Mouse (Mus musculus): ENCODE measurements at regions not wholly inside any gene's neighbourhood (a gene's known extent, or its start where the extent isn't known, plus 50 kb on each side); places are given as distances from the start of the nearest gene placed in this dataset.

DNA sequence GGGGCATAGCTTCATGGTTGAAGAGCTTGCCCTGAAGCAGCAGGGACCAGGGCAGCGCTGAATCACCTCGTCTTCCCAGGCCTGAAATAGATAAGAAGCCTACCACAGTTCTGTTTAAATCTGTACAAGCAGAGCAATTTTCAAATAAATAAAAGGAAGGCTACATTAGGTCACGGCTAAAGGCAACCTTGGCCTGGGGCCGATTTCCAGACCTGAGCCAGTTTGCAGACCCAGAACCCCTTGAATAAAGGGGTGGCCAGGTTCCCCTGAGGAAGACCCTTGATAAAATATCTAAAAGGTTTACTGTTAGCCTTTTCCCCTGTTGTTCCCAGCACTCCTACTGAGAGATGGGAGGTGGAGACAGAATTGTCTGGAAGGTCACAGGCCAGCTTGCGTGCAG, 160.9 kb downstream of the Fndc1 start:
- Histone ChIP-seq H3K9me3 (ENCODE audit: control insufficient read depth, low read length) (no peaks in the 10 kb centered on the region), H3K4me1 (replicated peaks; ENCODE audit: control insufficient read depth, insufficient read depth, low read length) (no peaks in the 10 kb centered on the region), H3K4me2 (ENCODE audit: low read length) (no peak overlapping the region), H3K27me3 (replicated peaks; ENCODE audit: control insufficient read depth, insufficient read depth, low read length) (no peaks in the 10 kb centered on the region), H3K9ac (ENCODE audit: low read length) (no peak overlapping the region), H3K27ac (ENCODE audit: low read depth) (no peak overlapping the region), H3K36me3 (ENCODE audit: control insufficient read depth, insufficient read depth, low read length) (no peaks in the 10 kb centered on the region), H3K4me3 (ENCODE audit: low read depth, low read length) (no peak overlapping the region)
- WGBS, result 60% methylated on average over 5 of the region's 5 CpGs
- ATAC-seq (replicated peaks; ENCODE audit: low FRiP score, low TSS enrichment, low read depth) (no peak), DNase-seq (ENCODE audit: low spot score) (no peak)

DNA sequence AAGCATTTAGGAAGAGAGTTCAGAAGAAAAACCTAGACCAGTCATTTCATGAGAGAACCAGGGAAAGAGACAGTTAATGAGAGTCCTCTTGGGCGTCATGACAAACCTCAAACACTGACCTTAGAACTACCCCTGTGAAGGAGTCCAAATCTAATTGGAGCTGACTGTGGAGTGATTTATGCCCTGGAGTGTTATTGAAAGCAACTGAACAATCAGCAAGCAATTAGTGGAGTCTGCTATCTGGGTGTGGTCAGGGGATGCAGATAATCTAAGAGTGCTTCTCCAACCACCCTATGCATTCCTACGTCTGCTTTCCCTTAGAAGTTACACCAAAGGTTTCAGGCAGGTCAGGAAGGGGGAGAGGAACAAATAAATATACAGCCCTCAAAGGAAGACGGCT, 161.4 kb downstream of the Fndc1 start:
- H3K36me3 ChIP-seq (ENCODE audit: control insufficient read depth, insufficient read depth, low read length), result no peaks in the 10 kb centered on the region
- ATAC-seq (replicated peaks; ENCODE audit: low FRiP score, low TSS enrichment, low read depth), result no peak
- no peak overlapping the region for H3K4me2 ChIP-seq (ENCODE audit: low read length)
- 22% methylated on average over 3 of the region's 3 CpGs for WGBS
- no peak overlapping the region for H3K27ac ChIP-seq (ENCODE audit: low read depth)
- no peak overlapping the region for H3K4me3 ChIP-seq (ENCODE audit: low read depth, low read length)
- no peak overlapping the region for H3K9ac ChIP-seq (ENCODE audit: low read length)
- DNase-seq (ENCODE audit: low spot score), result no peak
- no peaks in the 10 kb centered on the region for H3K4me1 ChIP-seq (replicated peaks; ENCODE audit: control insufficient read depth, insufficient read depth, low read length)
- H3K9me3 ChIP-seq (ENCODE audit: control insufficient read depth, low read length), result no peaks in the 10 kb centered on the region
- H3K27me3 ChIP-seq (replicated peaks; ENCODE audit: control insufficient read depth, insufficient read depth, low read length), result no peaks in the 10 kb centered on the region

DNA sequence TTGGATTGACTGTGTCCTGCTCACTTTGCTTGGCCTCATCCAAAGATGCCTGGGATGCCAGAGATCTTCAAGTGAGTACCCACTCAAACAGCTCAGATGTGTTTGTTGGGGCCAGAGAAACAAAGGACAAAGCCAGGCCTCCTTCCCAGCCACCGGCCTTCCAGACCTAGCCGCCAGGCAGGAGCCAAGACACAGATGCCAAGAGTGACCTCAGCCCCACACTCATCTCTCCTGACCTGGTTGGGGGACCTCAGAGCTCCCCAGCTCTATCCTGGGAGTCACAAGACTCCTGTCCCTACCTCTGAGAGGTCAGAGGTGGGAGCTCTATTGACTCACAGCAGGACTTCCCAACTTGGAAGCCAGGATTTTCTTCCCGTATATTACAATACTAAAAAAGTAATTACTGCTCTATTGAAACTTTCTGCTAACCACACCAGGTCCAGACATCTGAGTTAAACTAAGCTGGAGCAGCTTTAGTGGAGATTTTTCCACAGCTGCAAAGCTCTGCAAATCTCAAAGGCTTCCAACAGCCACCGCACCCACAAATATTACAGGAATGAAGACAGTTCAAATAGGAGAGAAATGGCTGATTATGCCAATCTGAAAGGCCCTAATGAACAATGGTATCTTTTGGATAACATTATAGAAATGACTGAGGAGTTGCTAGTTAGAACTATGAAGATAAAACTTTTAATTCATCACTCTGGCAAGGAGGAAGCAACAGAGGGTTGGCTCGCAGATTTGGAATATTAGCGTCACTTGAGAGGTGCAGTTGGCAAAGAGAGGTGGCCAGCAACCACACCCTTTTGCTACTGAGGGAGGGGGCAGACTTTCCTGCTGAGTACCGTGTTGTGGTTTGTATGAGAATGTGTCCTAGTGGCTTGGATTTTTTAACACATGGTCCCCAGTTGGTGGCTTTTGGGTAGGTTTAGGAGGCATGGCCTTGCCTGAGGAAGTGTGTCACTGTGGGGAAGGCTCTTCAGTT, 162.9 kb downstream of the Fndc1 start:
- 91% methylated on average over 7 of the region's 7 CpGs for WGBS
- ATAC-seq (replicated peaks; ENCODE audit: low FRiP score, low TSS enrichment, low read depth), result no peak

DNA sequence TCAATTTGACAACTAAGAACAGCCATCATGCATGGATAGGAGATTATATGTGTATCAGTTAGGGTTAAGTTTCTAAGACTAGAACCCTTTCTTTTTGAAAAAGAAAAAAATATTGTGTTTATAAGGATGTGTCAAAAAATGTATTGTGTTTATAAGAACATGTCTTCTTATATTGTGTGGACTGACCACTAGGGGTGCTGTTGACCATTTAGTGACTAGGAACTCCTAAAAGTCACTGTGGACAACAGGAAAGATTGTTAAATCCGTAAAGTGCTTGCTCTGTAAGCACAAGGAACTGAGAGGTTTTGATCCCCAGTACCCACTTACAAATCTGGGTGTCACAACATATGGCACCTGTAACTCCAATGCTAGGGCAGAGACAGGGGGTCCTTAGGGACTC, 170.6 kb downstream of the Fndc1 start:
- Histone ChIP-seq H3K4me2 (ENCODE audit: low read length) (no peak overlapping the region), H3K4me3 (ENCODE audit: low read depth, low read length) (no peak overlapping the region), H3K27me3 (replicated peaks; ENCODE audit: control insufficient read depth, insufficient read depth, low read length) (no peaks in the 10 kb centered on the region), H3K36me3 (ENCODE audit: control insufficient read depth, insufficient read depth, low read length) (no peaks in the 10 kb centered on the region), H3K4me1 (replicated peaks; ENCODE audit: control insufficient read depth, insufficient read depth, low read length) (no peaks in the 10 kb centered on the region; the same call in 1 of the 2 replicates), H3K27ac (ENCODE audit: low read depth) (no peak overlapping the region), H3K9ac (ENCODE audit: low read length) (no peak overlapping the region), H3K9me3 (ENCODE audit: control insufficient read depth, low read length) (no peaks in the 10 kb centered on the region)
- WGBS, result 66% methylated on average over 1 of the region's 1 CpGs
- DNase-seq (ENCODE audit: low spot score), result no peak
- no peak for ATAC-seq (replicated peaks; ENCODE audit: low FRiP score, low TSS enrichment, low read depth)

More for the DNA sequence above, 162.9 kb downstream of the Fndc1 start:
- H3K9ac ChIP-seq (ENCODE audit: low read length), result no peak overlapping the region
- H3K27me3 ChIP-seq (replicated peaks; ENCODE audit: control insufficient read depth, insufficient read depth, low read length), result no peaks in the 10 kb centered on the region
- H3K4me3 ChIP-seq (ENCODE audit: low read depth, low read length), result no peak overlapping the region
- DNase-seq (ENCODE audit: low spot score), result no peak
- no peak overlapping the region for H3K27ac ChIP-seq (ENCODE audit: low read depth)
- H3K4me1 ChIP-seq (replicated peaks; ENCODE audit: control insufficient read depth, insufficient read depth, low read length), result no peaks in the 10 kb centered on the region
- H3K9me3 ChIP-seq (ENCODE audit: control insufficient read depth, low read length), result no peaks in the 10 kb centered on the region
- H3K36me3 ChIP-seq (ENCODE audit: control insufficient read depth, insufficient read depth, low read length), result no peaks in the 10 kb centered on the region
- no peak overlapping the region for H3K4me2 ChIP-seq (ENCODE audit: low read length)

DNA sequence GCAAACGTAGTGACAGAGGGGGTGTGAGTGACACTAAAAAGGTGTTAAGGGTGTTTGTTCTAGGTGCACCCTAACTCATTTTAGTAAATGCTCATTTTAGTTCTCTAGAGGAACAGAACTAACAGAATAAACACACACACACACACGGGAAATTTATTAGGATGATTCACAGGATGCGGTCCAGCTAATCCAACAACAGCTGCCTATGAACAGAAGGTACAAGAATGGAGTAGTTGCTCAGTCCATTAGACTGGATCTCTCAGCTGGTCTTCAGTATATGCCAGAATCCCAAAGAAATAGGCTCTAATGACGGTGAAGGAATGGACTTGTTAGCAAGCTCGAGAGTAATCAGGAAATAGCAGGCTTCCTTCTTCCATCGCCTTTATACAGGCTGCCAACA, 171.1 kb downstream of the Fndc1 start:
- no peak overlapping the region for H3K4me2 ChIP-seq (ENCODE audit: low read length)
- no peak overlapping the region for H3K9ac ChIP-seq (ENCODE audit: low read length)
- H3K36me3 ChIP-seq (ENCODE audit: control insufficient read depth, insufficient read depth, low read length), result no peaks in the 10 kb centered on the region
- no peaks in the 10 kb centered on the region; the same call in 1 of the 2 replicates for H3K4me1 ChIP-seq (replicated peaks; ENCODE audit: control insufficient read depth, insufficient read depth, low read length)
- WGBS, result 81% methylated on average over 6 of the region's 6 CpGs
- DNase-seq (ENCODE audit: low spot score) (no peak), ATAC-seq (replicated peaks; ENCODE audit: low FRiP score, low TSS enrichment, low read depth) (no peak)
- no peak overlapping the region for H3K27ac ChIP-seq (ENCODE audit: low read depth)
- no peak overlapping the region for H3K4me3 ChIP-seq (ENCODE audit: low read depth, low read length)
- no peaks in the 10 kb centered on the region for H3K9me3 ChIP-seq (ENCODE audit: control insufficient read depth, low read length)
- no peaks in the 10 kb centered on the region for H3K27me3 ChIP-seq (replicated peaks; ENCODE audit: control insufficient read depth, insufficient read depth, low read length)

DNA sequence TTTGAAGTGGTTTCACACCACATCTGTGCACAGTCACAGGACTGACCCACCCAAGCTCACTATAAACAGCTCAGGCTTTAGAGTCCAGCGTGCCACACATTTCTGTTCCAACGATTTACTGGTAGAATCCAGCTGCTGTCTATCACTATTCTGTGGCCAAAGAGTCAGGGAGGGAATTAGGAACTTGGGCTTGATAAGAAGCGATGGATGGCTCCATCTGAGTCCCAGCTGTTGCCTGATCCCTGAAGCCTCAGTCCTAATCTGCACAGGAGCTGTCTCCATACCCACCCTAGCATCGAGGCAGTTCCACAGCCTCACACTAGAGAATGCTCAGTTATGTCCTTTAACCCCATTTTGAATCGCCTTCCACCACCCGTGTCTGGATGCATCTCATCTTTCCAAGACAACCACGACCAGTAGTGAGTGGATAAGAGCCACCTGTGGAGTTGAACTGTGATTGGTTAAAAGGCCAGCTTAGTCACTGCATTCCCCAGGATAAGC, 173.0 kb downstream of the Fndc1 start:
- no peak overlapping the region for H3K27ac ChIP-seq (ENCODE audit: low read depth)
- H3K9ac ChIP-seq (ENCODE audit: low read length), result no peak overlapping the region
- H3K36me3 ChIP-seq (ENCODE audit: control insufficient read depth, insufficient read depth, low read length), result no peaks in the 10 kb centered on the region
- no peaks in the 10 kb centered on the region for H3K9me3 ChIP-seq (ENCODE audit: control insufficient read depth, low read length)
- no peaks in the 10 kb centered on the region; the same call in 1 of the 2 replicates for H3K4me1 ChIP-seq (replicated peaks; ENCODE audit: control insufficient read depth, insufficient read depth, low read length)
- no peaks in the 10 kb centered on the region for H3K27me3 ChIP-seq (replicated peaks; ENCODE audit: control insufficient read depth, insufficient read depth, low read length)
- whole genome bisulfite sequencing, result 33% methylated on average over 7 of the region's 7 CpGs
- H3K4me3 ChIP-seq (ENCODE audit: low read depth, low read length), result no peak overlapping the region
- no peak overlapping the region for H3K4me2 ChIP-seq (ENCODE audit: low read length)
- ATAC-seq (replicated peaks; ENCODE audit: low FRiP score, low TSS enrichment, low read depth) (no peak), DNase-seq (ENCODE audit: low spot score) (no peak)

DNA sequence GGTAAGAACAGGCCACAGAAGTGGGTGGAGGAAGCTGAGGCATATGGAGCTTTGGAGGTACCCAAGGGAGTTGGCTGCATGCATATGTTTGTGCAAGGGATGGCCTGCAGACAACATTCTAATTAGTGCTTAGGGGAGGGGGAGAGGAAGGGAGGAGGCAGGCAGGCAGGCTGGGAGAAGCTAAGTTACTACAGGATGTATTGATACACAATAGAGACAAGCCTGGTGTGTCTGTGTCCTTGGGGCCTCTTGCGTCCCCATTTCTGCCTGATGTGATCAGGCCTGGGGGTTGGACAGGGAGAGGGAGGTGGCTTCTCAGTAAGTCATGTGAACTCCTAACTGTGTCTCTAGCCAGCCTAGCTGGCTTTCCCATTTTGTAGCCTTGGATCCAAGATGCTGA, 175.1 kb downstream of the Fndc1 start:
- ATAC-seq (replicated peaks; ENCODE audit: low FRiP score, low TSS enrichment, low read depth) (no peak), DNase-seq (ENCODE audit: low spot score) (no peak)
- H3K36me3 ChIP-seq (ENCODE audit: control insufficient read depth, insufficient read depth, low read length), result no peaks in the 10 kb centered on the region
- WGBS, result 70% methylated on average over 1 of the region's 1 CpGs
- H3K4me3 ChIP-seq (ENCODE audit: low read depth, low read length), result no peak overlapping the region
- H3K4me2 ChIP-seq (ENCODE audit: low read length), result no peak overlapping the region
- H3K9me3 ChIP-seq (ENCODE audit: control insufficient read depth, low read length), result no peaks in the 10 kb centered on the region; the same call in 1 of the 2 replicates
- H3K27ac ChIP-seq (ENCODE audit: low read depth), result no peak overlapping the region
- H3K9ac ChIP-seq (ENCODE audit: low read length), result no peak overlapping the region
- no peaks in the 10 kb centered on the region; the same call in 1 of the 2 replicates for H3K4me1 ChIP-seq (replicated peaks; ENCODE audit: control insufficient read depth, insufficient read depth, low read length)
- no peaks in the 10 kb centered on the region for H3K27me3 ChIP-seq (replicated peaks; ENCODE audit: control insufficient read depth, insufficient read depth, low read length)

DNA sequence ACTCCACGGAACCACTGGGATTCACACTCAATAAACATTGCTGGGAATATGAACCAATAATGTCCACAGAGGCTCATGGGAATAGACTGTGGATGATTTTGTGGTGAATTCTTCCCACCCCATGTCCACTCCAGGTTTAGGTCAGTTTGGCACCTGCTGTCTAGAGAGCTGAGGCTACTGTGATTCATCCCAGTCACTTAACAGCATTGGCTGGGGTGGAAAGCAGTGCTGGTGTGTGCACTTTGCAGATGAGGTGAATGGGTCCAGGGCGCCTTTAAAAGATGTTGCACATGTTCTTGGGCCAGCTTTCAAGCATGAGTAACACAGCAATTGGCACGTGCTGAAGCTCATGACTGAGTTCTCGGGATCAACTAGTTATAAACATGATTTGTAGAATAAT, 176.7 kb downstream of the Fndc1 start:
- H3K36me3 ChIP-seq (ENCODE audit: control insufficient read depth, insufficient read depth, low read length), result no peaks in the 10 kb centered on the region
- WGBS, result 86% methylated on average over 4 of the region's 4 CpGs

More for the DNA sequence above, 176.7 kb downstream of the Fndc1 start:
- no peaks in the 10 kb centered on the region; the same call in 1 of the 2 replicates for H3K4me1 ChIP-seq (replicated peaks; ENCODE audit: control insufficient read depth, insufficient read depth, low read length)
- DNase-seq (ENCODE audit: low spot score) (no peak), ATAC-seq (replicated peaks; ENCODE audit: low FRiP score, low TSS enrichment, low read depth) (no peak)
- no peak overlapping the region for H3K4me3 ChIP-seq (ENCODE audit: low read depth, low read length)
- no peak overlapping the region for H3K4me2 ChIP-seq (ENCODE audit: low read length)
- no peaks in the 10 kb centered on the region for H3K27me3 ChIP-seq (replicated peaks; ENCODE audit: control insufficient read depth, insufficient read depth, low read length)
- no peaks in the 10 kb centered on the region; the same call in 1 of the 2 replicates for H3K9me3 ChIP-seq (ENCODE audit: control insufficient read depth, low read length)
- no peak overlapping the region for H3K27ac ChIP-seq (ENCODE audit: low read depth)
- no peak overlapping the region for H3K9ac ChIP-seq (ENCODE audit: low read length)

Data from intestine, embryonic 14.5 days (tissue).